Mouse (Mus musculus): ENCODE measurements around the gene Cfdp1.

The Cfdp1 gene

GRCm38 (mm10) chr8:111742261-111743037 is 111.6 kb downstream of the Cfdp1 start:
- in situ Hi-C loops (cut with MboI, MseI): loop anchor here (25.0 kb wide), 1 partner anchor 1920 kb away; no protein-coding TSS in a partner anchor

GRCm38 (mm10) chr8:111741556-111741955 is 112.5 kb downstream of the Cfdp1 start:
- in situ Hi-C loops (cut with MboI, MseI): loop anchor here (25.0 kb wide), 1 partner anchor 1921 kb away; no protein-coding TSS in a partner anchor

DNA sequence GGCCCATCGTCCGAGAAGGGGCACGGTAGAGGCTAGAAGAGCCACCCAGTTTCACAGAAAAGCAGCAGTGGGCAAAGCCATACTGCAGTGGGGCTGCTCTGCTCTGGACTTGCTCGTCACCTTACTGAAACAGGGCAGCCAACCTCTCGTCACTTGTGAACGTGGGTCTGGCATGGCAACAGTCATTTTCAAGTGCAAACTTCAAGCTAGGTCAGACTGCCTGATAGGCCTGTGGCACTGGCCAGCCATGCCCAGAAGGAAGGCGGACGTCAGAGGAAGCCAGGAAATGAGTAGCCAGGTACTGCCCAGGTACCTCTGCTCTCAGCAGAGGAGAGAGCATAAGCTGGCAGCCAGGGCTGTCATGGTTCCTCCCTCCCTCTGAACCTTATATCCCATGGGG is 113.1 kb downstream of the Cfdp1 start:
- in situ Hi-C loops (cut with MboI, MseI): loop anchor here (25.0 kb wide), 1 partner anchor 1921 kb away; no protein-coding TSS in a partner anchor

DNA sequence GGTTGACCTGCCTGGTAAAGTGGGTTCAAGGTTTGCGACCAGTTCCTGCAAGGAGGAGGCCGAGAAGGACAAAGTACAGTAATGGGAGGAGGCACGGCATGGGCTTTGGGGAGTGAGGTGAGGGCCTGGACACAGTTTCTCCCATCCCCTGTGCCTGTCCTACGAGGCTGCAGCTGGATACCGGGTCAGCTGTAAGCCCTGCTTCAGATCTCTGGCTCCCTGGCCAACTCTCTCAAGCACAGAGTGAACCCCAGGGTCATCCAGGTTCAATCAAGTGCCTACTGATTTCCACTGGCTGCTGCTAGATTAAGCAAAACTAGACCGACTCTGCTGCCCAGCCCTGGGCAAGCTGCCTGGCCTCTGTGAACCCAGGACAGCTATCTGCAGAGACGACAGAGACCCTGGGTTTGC is 113.8 kb downstream of the Cfdp1 start:
- in situ Hi-C loops (cut with MboI, MseI): loop anchor here (25.0 kb wide), 1 partner anchor 1922 kb away; no protein-coding TSS in a partner anchor

DNA sequence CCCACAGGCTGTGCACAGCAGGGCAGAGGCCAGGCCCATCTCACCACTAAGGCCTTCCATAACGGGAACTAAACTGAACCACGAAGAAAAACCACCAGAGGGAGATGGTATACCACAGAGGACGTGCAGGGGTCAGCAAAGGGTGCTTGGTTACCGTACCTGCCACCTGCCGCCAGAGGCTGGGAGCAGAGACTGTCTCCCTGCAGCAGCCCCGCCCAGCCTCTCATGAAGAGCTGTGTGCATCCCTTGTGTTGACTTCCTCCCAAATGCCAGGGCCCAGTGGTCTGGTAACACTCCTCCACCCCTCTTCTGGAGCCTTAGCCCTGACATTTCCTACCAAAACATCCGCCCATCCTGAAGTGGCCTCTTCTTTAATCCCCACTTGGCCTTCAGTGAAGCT is 114.5 kb downstream of the Cfdp1 start:
- in situ Hi-C loops (cut with MboI, MseI): loop anchor here (25.0 kb wide), 1 partner anchor 1923 kb away; no protein-coding TSS in a partner anchor

DNA sequence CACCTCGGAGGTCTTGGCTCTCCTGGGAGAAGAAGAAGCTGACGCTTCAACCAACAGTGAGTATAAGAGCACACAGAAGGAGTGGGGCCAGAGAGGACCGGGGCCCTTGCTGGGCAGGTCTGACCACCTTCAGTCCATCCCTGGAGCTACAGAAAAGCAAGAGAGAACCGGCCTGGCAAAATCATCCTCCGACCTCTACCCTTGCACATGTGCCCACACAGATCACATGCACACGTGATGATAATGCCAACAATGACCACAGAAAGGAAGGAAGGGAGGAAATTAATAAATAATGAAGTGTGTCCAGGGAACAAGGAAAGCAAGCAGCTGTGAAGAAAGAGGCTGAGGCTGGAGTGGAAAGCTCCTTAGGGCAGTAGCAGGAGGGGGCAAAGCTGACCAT is 115.2 kb downstream of the Cfdp1 start:
- in situ Hi-C loops (cut with MboI, MseI): loop anchor here (25.0 kb wide), 1 partner anchor 1923 kb away; no protein-coding TSS in a partner anchor

DNA sequence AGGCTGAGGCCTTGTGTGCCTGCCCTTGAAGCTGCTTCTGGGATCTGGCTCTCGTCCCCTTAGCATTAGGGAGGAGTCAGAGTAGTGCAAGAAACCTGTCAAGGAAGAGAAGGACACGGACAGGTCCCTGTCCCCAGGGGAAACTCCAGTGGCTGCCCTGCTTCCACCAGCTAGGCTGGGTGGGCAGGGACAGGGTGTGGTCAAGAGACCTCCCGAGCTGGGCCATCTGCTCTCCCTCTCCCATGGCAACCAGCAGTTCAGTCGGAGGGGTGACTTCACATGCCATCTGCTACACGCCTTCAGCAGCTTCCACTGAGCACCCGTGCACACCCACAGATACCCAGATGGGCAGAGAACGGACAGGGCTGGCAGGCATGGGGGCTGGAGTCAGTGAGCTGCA is 117.8 kb downstream of the Cfdp1 start:
- in situ Hi-C loops (cut with MboI, MseI): loop anchor here (25.0 kb wide), 1 partner anchor 1926 kb away; no protein-coding TSS in a partner anchor

DNA sequence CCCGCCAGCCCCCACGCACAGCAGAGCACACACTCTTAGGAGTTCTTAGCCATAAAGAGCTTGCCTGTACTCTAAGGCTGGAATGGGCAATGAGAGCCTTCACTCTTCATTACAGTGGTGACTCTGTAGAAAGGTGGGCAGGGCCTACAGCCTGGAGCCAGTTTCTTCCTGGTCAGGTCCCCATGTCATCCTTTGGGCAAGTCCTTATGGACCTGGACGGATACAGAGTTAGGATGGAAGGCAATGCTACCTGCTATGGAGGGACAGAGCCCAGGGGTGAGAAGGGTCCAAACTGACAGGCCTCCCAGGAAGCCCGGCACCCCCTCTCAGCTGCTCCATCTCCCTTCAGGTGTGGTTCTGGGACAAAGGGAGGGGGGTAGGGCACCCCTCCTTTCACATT is 118.3 kb downstream of the Cfdp1 start:
- in situ Hi-C loops (cut with MboI, MseI): loop anchor here (25.0 kb wide), 1 partner anchor 1927 kb away; no protein-coding TSS in a partner anchor

GRCm38 (mm10) chr8:111735335-111735761 is 118.7 kb downstream of the Cfdp1 start:
- in situ Hi-C loops (cut with MboI, MseI): loop anchor here (25.0 kb wide), 1 partner anchor 1927 kb away; no protein-coding TSS in a partner anchor

- in situ Hi-C loops (cut with MboI, MseI): loop anchor here (25.0 kb wide), 1 partner anchor 1928 kb away; no protein-coding TSS in a partner anchor
These were observed 119.7 kb downstream of the Cfdp1 start for GRCm38 (mm10) chr8:111734244-111734960.

- in situ Hi-C loops (cut with MboI, MseI): loop anchor here (25.0 kb wide), 1 partner anchor 1929 kb away; no protein-coding TSS in a partner anchor
These were observed 120.4 kb downstream of the Cfdp1 start for GRCm38 (mm10) chr8:111733581-111734243.

DNA sequence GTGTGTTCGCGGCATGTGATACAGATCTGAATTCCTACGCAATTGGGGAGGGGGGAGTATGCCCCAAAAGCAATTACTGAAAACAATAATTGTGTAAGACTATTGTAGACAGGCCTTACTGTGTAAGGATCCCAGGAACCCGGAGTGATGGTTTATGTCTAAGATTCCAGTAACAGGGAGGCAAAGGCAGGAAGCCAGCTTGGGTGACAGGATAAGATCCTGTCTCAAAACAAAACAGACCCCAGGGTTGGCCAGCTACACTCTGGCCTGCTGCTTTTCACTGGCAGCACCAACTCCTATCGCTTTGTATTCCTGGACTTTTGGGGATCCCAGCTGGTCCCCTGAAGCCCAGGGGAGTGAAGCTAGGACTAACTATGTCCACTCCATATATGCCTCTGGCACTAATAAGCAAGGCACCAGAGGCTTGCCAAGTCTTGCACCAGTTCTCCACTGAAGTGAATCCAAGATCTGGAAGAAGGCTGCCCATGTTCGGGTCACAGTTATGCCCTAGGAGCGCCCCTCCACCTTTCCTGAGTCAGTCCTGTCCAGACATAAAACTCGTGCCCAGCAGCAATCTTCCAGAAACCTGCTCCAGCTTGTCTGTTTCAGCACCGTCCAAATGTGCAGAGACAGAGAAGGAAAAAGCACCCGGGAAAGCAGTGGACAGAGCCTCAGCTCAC is 121.5 kb downstream of the Cfdp1 start:
- in situ Hi-C loops (cut with MboI, MseI): loop anchor here (25.0 kb wide), 1 partner anchor 1930 kb away; no protein-coding TSS in a partner anchor

DNA sequence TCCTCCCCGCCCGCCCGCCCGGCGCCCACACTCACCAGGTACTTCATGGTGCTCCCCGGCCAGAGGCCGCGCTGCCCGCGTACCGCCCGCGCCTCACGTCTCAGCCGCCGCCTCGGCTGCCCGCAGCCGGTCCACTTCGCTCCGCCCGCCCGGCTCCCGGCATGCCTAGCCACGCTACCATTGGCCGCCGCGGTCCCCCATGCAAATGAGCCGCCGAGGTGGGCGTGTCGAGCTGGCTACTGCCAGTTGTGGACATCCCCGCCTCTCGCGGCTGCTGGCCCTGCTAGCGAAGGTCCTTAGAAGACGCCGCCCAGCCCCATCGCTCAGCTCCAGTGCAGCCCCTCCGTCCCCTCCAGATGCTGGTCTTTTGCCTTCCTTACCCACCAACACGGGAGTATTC is 122.1 kb downstream of the Cfdp1 start:
- in situ Hi-C loops (cut with MboI, MseI): loop anchor here (25.0 kb wide), 1 partner anchor 1930 kb away; no protein-coding TSS in a partner anchor

DNA sequence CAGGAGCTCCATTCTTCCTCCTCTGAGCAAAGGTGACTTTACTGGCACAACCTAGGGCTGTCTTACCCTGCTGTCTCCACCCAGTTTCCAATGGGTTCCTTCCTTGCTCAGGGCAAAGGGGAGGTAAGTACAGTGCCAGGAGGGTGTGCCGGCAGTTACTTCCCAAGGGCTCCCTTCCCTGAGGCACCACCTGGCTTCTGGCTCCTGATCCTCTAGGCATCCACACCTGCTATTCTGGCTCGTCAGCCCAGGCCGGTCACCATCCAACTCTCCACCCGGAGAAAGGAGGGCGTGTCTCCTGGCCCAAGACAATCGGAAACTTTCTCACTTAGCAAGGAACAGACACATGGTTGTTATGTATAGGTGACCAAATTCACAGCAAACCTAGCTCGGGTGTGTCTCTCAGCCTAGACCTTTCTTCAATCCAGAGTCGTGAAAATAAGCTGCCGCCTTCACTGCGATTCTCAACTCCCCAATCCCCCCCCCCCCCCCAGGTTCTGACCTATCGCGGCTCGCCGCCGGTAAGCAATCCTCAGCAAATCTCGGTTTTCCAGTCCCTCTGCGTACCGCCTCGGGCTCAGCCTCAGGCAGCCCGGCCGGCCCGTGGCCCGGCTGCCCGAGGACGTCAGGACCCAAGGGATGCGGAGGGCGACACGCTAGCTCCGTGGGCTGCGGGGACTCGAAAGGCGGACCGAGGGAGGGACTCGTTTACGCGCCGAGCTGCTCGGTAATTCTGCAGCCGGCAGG is 122.7 kb downstream of the Cfdp1 start:
- in situ Hi-C loops (cut with MboI, MseI): loop anchor here (25.0 kb wide), 1 partner anchor 1931 kb away; no protein-coding TSS in a partner anchor

DNA sequence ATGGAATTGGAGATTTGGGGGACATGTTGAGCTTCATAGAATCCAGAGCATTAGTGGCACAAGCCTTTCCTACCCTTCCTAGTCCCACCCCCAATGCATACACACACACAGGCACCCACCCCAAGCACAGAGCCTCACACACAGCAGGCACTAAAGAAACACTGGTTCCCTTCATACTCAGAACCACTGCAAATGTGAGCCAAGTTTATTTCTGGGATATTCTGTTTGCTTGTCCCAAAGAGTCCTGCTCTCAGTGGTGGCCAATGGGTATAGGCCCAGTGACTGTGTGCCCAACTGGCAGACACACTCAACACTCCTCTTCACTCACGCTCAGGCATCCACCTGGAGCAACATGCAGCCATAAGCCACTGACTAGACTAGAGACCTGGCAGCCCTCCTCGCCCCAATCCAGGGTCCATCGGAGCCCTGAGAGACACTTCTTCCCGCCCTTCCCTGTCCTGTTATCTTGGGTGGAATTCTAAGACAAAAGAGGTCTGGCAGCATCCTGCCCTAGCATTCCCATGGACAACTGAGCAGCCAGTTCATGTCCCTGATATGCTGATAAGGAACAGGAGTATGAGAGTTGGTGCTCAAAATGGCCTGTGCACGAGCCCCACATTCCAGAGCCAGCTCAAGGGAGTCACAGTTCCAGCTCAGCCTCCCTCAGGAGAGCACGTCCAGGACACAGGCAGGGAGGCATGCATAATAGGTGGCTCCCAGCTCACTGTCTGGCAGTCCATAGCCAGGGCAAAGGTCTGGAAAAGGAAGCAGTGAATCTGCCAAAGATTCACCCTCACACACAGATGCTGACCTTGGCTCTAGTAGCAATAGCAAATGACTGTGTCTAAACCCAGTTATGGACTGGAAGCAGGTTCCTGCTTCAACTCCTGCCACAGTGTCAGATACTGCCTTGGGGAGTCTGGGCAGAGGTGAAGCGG is 124.6 kb downstream of the Cfdp1 start:
- in situ Hi-C loops (cut with MboI, MseI): loop anchor here (25.0 kb wide), 1 partner anchor 1933 kb away; no protein-coding TSS in a partner anchor

DNA sequence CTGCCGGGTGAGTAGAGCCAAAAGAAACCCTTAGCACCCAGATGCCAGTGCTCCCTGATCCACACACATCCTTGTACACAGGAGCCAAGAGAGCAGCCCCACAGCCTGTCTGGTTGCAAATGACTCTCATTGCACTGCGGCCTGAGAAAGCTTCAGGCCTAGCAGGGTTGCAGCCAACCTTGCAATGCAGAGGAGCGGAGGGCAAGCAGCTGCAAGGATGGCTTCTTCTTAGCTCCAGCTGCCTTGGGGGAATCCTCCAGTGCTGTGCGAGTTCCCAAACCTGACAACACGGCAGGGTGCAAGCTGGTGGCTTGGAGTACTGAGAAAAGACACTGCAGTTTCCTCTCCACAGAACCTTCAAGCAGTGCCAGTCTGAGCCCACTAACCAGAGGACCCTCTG is 125.6 kb downstream of the Cfdp1 start:
- in situ Hi-C loops (cut with MboI, MseI): loop anchor here (25.0 kb wide), 1 partner anchor 1934 kb away; no protein-coding TSS in a partner anchor

- in situ Hi-C loops (cut with MboI, MseI): loop anchor here (25.0 kb wide), 1 partner anchor 1935 kb away; no protein-coding TSS in a partner anchor
These were observed 126.5 kb downstream of the Cfdp1 start for GRCm38 (mm10) chr8:111727553-111727952.

DNA sequence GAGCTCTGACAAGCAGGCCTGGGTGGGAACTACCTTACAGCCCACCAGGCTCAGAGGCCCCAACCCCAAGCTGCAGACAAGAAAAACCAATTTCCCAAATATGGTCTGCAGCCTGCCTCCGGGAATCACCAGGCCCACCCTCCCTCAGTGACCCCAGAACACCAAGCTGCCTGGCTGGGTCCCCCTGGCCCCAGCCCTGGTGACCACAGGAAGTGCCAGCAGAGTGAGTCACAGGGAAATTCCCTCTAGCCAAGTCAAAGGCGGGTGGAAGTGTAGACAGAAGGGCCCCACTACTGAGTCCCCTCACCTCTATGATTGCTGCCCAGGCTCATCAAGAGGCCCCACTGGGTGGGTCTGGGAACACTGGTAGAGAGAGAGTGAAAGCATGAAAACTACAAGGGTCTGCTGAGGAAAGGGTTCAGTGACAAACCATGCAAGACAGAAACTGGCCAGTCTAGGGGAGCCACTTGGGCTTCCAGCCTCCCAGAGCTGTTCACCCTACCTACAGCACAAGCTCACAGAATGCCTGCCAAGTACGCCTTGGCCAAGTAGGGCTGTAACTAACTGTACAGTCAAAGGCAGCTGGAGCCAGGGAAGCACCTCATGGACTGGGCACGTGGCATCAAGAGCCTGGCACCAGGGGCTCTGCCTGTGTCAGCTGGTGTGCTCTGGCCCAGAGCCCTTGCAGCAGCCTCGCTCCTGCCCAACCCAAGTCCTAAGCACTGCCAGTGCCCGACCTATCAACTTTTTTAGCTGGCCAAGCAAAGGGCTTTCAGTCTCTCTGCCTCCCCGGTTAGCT is 127.8 kb downstream of the Cfdp1 start:
- in situ Hi-C loops (cut with MboI, MseI): loop anchor here (25.0 kb wide), 1 partner anchor 1936 kb away; no protein-coding TSS in a partner anchor
